Mouse (Mus musculus) kidney, adult 2 months (tissue): ENCODE measurements at regions not wholly inside any gene's neighbourhood (a gene's known extent, or its start where the extent isn't known, plus 50 kb on each side); places are given as distances from the start of the nearest gene placed in this dataset.

Source experiments
- CTCF ChIP-seq: fragments of 200-500 bp; conservative IDR thresholded peaks from 2 replicates; pipeline ENCODE4 v1.5.1; 2011; ENCODE audit warnings: low read depth, mild to moderate bottlenecking, control low read depth, low read length, moderate library complexity, mixed read lengths; ENCODE audit not compliant: insufficient read depth, insufficient read length
- POLR2A ChIP-seq: fragments of 200-500 bp; IDR thresholded peaks from one replicate; pipeline ENCODE4 v1.6.1; 2011; ENCODE audit warnings: low read depth, low read length, control low read depth

- no peak for TF ChIP-seq POLR2A
- no peak for TF ChIP-seq CTCF
These were observed 765.6 kb downstream of the Gm826 start for GRCm38 (mm10) chr2:159568391-159568790.
